Mouse (Mus musculus): ENCODE measurements around the gene Hoxd1. TPM values are rescaled to one million over a fixed set of nuclear protein-coding genes. Genes with fewer than 3 reads are reported as not detected.

Gene Hoxd1
- 1.6 and 2.5 TPM in 2 replicates for polyA plus RNA-seq (2015; fragmentation: Nextera tagmentation; extraction: Ambion mirVana)

GRCm38 (mm10) chr2:74762522-74763244, at the start of gene Hoxd1:
Gene Hoxd1, plus strand, starts transcription at chr2:74762980.
- peak; percentile 90 for ATAC-seq (ENCODE audit: low FRiP score)
- 1% methylated on average over 47 of the region's 61 CpGs for WGBS
- peaks cover 17% of the 10 kb centered on the region for H3K4me1 ChIP-seq (replicated peaks)
- peak within 1 kb of the TSS; percentile 69 for H3K9ac ChIP-seq
- peaks cover 87% of the 10 kb centered on the region for H3K27me3 ChIP-seq
- H3K36me3 ChIP-seq: no peaks in the 10 kb centered on the region
- H3K27ac ChIP-seq: no peak within 1 kb of the TSS
- peak within 1 kb of the TSS; percentile 56 for H3K4me3 ChIP-seq
- H3K9me3 ChIP-seq: no peaks in the 10 kb centered on the region
- peak within 1 kb of the TSS; percentile 93 for H3K4me2 ChIP-seq

- Histone ChIP-seq H3K27me3 (peaks cover 97% of the 10 kb centered on the region), H3K4me1 (replicated peaks) (peaks cover 10% of the 10 kb centered on the region), H3K4me2 (0 out of 2 replicates have a peak overlapping the region, but pooled peaks have one; percentile 59), H3K4me3 (peak overlapping the region; percentile 40), H3K9me3 (no peaks in the 10 kb centered on the region), H3K27ac (peak overlapping the region; percentile 46), H3K9ac (no peak overlapping the region), H3K36me3 (no peaks in the 10 kb centered on the region)
- WGBS: 8% methylated on average over 19 of the region's 19 CpGs
- no peak for ATAC-seq (ENCODE audit: low FRiP score)
Observed at GRCm38 (mm10) chr2:74713239-74714150, 49.3 kb upstream of the Hoxd1 start.

- WGBS: 4% methylated on average over 18 of the region's 18 CpGs
- Histone ChIP-seq H3K4me3 (peak overlapping the region; percentile 40), H3K4me2 (peak overlapping the region; percentile 59; the same call in 1 of the 2 replicates), H3K27ac (peak overlapping the region; percentile 46), H3K9ac (peak overlapping the region; percentile 29), H3K36me3 (no peaks in the 10 kb centered on the region), H3K4me1 (replicated peaks) (peaks cover 10% of the 10 kb centered on the region), H3K9me3 (no peaks in the 10 kb centered on the region), H3K27me3 (peaks cover 97% of the 10 kb centered on the region)
- ATAC-seq (ENCODE audit: low FRiP score): no peak
Observed at GRCm38 (mm10) chr2:74714156-74714789, 48.5 kb upstream of the Hoxd1 start.

- Histone ChIP-seq H3K4me3 (peak overlapping the region; percentile 40), H3K4me1 (replicated peaks) (peaks cover 10% of the 10 kb centered on the region), H3K36me3 (no peaks in the 10 kb centered on the region), H3K4me2 (peak overlapping the region; percentile 59), H3K9me3 (no peaks in the 10 kb centered on the region), H3K9ac (peak overlapping the region; percentile 29; the same call in 1 of the 2 replicates), H3K27ac (0 out of 2 replicates have a peak overlapping the region, but pooled peaks have one; percentile 23), H3K27me3 (peaks cover 97% of the 10 kb centered on the region)
- 2% methylated on average over 14 of the region's 14 CpGs for WGBS
- 0 out of 2 replicates have a peak, but pooled peaks have one; percentile 61 for ATAC-seq (ENCODE audit: low FRiP score)
Observed at GRCm38 (mm10) chr2:74714881-74715280, 47.9 kb upstream of the Hoxd1 start.

- 2% methylated on average over 26 of the region's 26 CpGs for WGBS
- H3K27ac ChIP-seq: no peak overlapping the region
- peak overlapping the region; percentile 58 for H3K9ac ChIP-seq
- peaks cover 10% of the 10 kb centered on the region for H3K4me1 ChIP-seq (replicated peaks)
- ATAC-seq (ENCODE audit: low FRiP score): peak; percentile 85
- H3K9me3 ChIP-seq: no peaks in the 10 kb centered on the region
- peaks cover 97% of the 10 kb centered on the region for H3K27me3 ChIP-seq
- H3K4me3 ChIP-seq: peak overlapping the region; percentile 40
- no peaks in the 10 kb centered on the region for H3K36me3 ChIP-seq
- H3K4me2 ChIP-seq: peak overlapping the region; percentile 59
Observed at GRCm38 (mm10) chr2:74715504-74716241, 47.1 kb upstream of the Hoxd1 start.

GRCm38 (mm10) chr2:74720384-74720783, 42.4 kb upstream of the Hoxd1 start:
- no peak for ATAC-seq (ENCODE audit: low FRiP score)
- no peak overlapping the region for H3K27ac ChIP-seq
- H3K27me3 ChIP-seq: peaks cover 99% of the 10 kb centered on the region
- H3K4me3 ChIP-seq: no peak overlapping the region
- no peaks in the 10 kb centered on the region for H3K36me3 ChIP-seq
- no peak overlapping the region for H3K9ac ChIP-seq
- peaks cover 30% of the 10 kb centered on the region for H3K4me1 ChIP-seq (replicated peaks)
- H3K4me2 ChIP-seq: no peak overlapping the region
- 12% methylated on average over 2 of the region's 2 CpGs for WGBS
- no peaks in the 10 kb centered on the region for H3K9me3 ChIP-seq

- Histone ChIP-seq H3K9me3 (no peaks in the 10 kb centered on the region), H3K27me3 (peaks cover 98% of the 10 kb centered on the region), H3K27ac (0 out of 2 replicates have a peak overlapping the region, but pooled peaks have one; percentile 2), H3K9ac (no peak overlapping the region), H3K4me1 (replicated peaks) (peaks cover 35% of the 10 kb centered on the region), H3K4me3 (no peak overlapping the region), H3K36me3 (no peaks in the 10 kb centered on the region), H3K4me2 (0 out of 2 replicates have a peak overlapping the region, but pooled peaks have one; percentile 0)
- ATAC-seq (ENCODE audit: low FRiP score): no peak
- WGBS: 4% methylated on average over 5 of the region's 5 CpGs
Observed at GRCm38 (mm10) chr2:74720955-74721491, 41.8 kb upstream of the Hoxd1 start.

GRCm38 (mm10) chr2:74721882-74722281, 40.9 kb upstream of the Hoxd1 start:
- H3K27me3 ChIP-seq: peaks cover 98% of the 10 kb centered on the region
- peaks cover 43% of the 10 kb centered on the region for H3K4me1 ChIP-seq (replicated peaks)
- H3K4me3 ChIP-seq: 0 out of 2 replicates have a peak overlapping the region, but pooled peaks have one; percentile 9
- peak overlapping the region; percentile 83 for H3K4me2 ChIP-seq
- H3K27ac ChIP-seq: no peak overlapping the region
- no peaks in the 10 kb centered on the region for H3K9me3 ChIP-seq
- H3K9ac ChIP-seq: no peak overlapping the region; the same call in 1 of the 2 replicates
- WGBS: 10% methylated on average over 6 of the region's 6 CpGs
- ATAC-seq (ENCODE audit: low FRiP score): no peak
- no peaks in the 10 kb centered on the region for H3K36me3 ChIP-seq

- 5% methylated on average over 8 of the region's 8 CpGs for WGBS
- peak overlapping the region; percentile 97 for H3K27ac ChIP-seq
- peaks cover 50% of the 10 kb centered on the region for H3K4me1 ChIP-seq (replicated peaks)
- H3K36me3 ChIP-seq: no peaks in the 10 kb centered on the region
- ATAC-seq (ENCODE audit: low FRiP score): no peak
- H3K4me2 ChIP-seq: peak overlapping the region; percentile 83
- H3K4me3 ChIP-seq: peak overlapping the region; percentile 57
- H3K9ac ChIP-seq: peak overlapping the region; percentile 51; the same call in 1 of the 2 replicates
- H3K9me3 ChIP-seq: no peaks in the 10 kb centered on the region
- peaks cover 98% of the 10 kb centered on the region for H3K27me3 ChIP-seq
Observed at GRCm38 (mm10) chr2:74722949-74723348, 39.8 kb upstream of the Hoxd1 start.

- Histone ChIP-seq H3K4me2 (peak overlapping the region; percentile 83), H3K9ac (peak overlapping the region; percentile 87), H3K4me3 (peak overlapping the region; percentile 57), H3K27me3 (peaks cover 99% of the 10 kb centered on the region), H3K9me3 (no peaks in the 10 kb centered on the region), H3K36me3 (no peaks in the 10 kb centered on the region), H3K27ac (peak overlapping the region; percentile 97), H3K4me1 (replicated peaks) (peaks cover 55% of the 10 kb centered on the region)
- no peak for ATAC-seq (ENCODE audit: low FRiP score)
- 10% methylated on average over 7 of the region's 7 CpGs for WGBS
Observed at GRCm38 (mm10) chr2:74724244-74725015, 38.4 kb upstream of the Hoxd1 start.

All from hindbrain, embryonic 13.5 days (tissue).